Mouse (Mus musculus): Measurements from ENCODE around the gene Tgif2.
A peak's percentile ranks its signal among the peaks of the same experiment; 100 is the strongest.
"Not testable (repeated sequence)": the region's sequence is repeated elsewhere in the genome, so short reads cannot be mapped to it uniquely, and the experiment has no call there.

The Tgif2 gene

GRCm38 (mm10) chr2:156842711-156843110, 2.9 kb downstream of the Tgif2 start:
- no peak for DNase-seq (ENCODE audit: low spot score in 2 of 2)

DNA sequence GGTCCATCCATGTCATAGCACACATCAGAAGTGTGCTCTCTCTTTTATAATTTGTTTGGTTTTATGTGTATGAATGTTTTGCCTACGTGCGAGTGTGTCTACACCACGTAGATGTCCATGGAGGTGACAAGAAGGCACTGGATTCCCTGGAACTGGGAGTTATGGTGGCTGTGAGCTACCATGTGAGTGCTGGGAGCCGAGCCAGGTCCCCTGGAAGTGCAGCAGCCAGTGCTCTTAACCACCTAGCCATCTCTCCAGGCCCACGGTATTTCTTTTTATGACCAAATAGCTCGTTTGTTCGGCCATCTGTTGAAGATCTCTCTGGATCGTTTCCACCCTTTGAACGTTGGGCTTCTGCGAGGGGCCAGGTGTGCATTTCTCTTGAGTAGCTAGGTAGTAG, 3.5 kb downstream of the Tgif2 start:
- no peak for DNase-seq (ENCODE audit: low spot score in 2 of 2)

- no peak for DNase-seq (ENCODE audit: low spot score in 2 of 2)
These were observed 4.9 kb downstream of the Tgif2 start for GRCm38 (mm10) chr2:156844715-156845114.

GRCm38 (mm10) chr2:156847653-156848052, 7.8 kb downstream of the Tgif2 start:
- no peak for DNase-seq (ENCODE audit: low spot score in 2 of 2)

DNA sequence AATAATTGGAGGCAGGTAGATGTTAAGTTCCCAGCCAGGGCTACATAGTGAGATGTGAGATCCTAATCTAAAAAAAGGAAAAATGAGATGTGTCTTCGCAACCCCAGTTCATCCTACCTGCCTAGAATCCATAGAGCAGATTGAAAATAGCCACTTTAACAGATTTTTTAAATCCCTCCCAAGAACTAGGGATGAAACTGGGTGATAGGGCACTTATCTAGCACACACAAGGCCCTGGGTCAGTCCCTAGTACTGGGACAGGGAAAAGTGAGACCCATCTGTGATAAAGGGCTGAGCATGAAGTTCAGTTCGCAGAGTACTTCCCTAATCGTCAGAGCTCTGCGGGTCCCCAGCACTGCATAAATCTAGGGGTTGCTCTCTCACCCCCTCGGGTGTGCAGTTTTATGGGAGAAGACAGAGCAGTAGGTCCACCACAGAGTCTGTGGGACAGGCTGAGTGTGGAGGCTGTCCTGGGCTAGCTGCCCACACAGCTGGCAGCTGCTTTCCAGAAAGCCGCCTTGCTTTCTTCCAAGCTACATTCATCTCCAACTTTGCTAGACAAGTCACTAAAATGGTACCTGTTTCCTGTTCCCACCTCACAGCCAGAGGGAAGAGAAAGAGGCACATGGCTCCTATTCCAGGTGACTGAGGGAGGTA, 8.8 kb downstream of the Tgif2 start:
- DNase-seq (ENCODE audit: low spot score in 2 of 2), result no peak

- no peak for DNase-seq (ENCODE audit: low spot score in 2 of 2)
These were observed 10.7 kb downstream of the Tgif2 start for GRCm38 (mm10) chr2:156850505-156850904.

DNA sequence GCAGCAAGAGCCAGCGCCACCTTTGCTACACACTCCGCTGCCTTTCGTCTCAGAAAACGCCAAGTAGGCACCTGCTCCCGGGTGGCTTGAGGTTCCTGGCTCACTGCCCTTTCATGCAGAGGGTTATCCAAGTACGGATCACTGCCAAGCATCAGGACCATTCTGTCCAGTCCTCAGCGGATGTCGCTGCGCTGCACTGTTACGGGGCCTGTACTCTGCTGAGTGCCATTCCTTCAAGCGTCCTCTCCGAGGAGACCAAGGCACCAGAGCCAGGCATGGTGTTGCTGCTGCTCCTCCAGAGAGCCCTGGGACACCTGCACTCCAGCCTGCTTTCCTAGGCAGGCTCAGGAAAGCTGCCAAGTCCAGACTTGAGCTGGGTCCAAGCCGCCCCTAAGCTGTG, 13.8 kb downstream of the Tgif2 start:
- DNase-seq (ENCODE audit: low spot score in 2 of 2), result not testable (repeated sequence)

DNA sequence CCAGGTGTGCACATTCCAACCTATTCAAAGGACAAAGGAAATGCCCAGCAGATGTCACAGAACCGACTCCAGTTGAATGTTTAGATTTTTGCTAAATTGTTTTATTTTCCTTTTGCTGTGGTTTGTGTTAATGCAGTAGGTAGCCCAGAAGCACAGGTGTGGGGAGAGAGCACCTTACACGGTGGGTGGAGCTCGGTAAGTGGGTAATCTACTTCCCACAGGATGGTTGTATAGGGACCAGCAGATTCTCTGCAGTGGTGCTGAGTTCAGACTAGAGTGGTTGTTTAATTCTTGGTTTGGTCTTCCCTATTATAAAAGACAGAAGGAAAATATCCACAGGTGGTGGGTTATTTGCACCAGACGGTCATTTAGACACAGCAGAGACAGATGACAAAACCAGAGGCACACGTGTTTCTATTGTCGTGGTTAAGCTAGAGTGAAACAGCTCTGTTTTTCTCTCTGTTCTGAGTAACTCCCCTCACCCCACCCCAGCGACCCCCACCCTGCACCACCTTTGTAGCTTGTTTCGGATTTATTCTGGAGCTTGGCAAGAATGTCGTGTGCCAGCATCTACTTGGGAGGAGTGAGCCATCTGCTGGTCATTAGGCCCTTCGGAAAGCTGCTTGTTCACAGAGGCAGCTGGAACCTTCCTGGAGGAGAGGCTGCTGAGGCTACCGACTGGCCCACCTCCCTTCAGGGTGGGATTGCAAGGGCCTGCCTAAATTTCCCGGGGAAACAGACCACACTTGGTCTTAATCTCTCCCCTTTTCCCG, 14.4 kb downstream of the Tgif2 start:
- not testable (repeated sequence) for DNase-seq (ENCODE audit: low spot score in 2 of 2)

GRCm38 (mm10) chr2:156856311-156856710, 16.5 kb downstream of the Tgif2 start:
- no peak for DNase-seq (ENCODE audit: low spot score in 2 of 2)

DNA sequence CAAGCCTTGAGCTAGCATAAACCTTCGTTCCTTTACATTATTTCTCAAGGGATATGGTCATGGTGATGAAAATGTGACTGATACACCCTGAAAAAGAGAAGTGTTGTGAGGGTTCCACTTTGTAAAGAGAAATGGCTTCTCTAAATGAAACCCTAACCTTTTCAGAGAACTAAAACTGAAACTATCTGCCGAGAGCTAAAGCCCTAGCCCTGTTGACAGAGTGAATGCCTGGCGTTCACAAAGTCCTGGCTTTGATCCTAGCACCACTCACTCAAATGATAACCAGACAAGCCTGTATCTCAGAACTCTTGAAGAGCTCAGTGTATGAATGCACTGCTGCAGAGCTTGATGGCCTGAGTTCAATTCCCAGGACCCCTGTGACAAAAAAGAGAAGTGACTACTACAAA, 17.6 kb downstream of the Tgif2 start:
- no peak for DNase-seq (ENCODE audit: low spot score in 2 of 2)

DNA sequence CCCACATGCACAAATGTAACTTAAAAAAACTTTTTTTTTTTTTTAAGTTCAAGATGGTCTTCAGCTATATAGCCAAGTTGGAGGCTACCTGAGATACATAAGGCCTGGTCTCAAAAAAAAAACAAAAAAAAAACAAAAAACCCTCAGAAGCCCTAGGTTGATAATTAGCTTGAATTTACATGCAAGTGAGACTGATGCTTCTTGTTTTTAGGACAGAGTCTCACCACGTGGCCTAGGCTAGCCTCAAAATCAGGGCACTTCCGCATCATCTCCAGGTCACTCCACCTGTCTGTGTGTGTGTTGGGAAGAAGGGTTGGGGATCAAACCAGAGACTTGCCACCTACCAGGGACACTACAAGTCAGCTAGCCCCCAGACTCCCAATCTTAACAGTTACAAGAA, 18.0 kb downstream of the Tgif2 start, which contains the start of gene 4930518I15Rik:
4930518I15Rik (minus strand) TSS at position 112 of the 400 bp plus-strand sequence.
- DNase-seq (ENCODE audit: low spot score in 2 of 2), result no peak

- no peak for DNase-seq (ENCODE audit: low spot score in 2 of 2)
These were observed 18.9 kb downstream of the Tgif2 start for GRCm38 (mm10) chr2:156858671-156859070.

DNA sequence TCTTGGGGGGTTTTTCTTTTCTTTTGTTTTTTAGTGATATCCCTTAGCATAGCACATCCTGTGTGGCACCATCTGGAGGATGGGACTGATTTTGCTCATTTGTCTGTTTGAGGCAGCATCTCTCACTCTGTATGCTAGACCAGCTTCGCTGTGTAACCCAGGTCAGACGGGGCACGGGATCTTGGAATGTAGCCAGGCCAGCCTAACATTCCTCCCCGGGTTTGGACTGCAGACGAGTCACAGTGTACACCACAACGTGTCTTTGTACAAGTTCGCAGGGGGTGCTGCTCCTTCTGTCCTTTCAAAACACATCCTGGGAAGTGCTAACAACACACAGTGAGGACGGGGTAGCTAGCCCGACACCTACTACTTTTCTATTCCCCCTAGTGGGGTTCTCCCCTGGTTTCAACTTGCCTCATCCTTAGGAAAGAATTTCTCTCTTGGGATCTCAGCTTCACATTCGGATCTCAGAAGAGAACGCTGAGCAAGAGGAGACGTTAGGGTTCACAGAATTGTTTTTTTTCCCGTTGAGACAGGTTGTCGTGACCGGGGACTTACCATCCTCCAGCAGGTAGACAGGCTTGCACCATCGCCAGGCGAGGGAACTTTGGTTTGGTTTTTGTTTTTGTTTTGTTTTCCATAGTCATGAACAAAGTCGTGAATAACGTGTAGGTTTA, 22.4 kb downstream of the Tgif2 start:
- DNase-seq (ENCODE audit: low spot score in 2 of 2), result peak; percentile 28 to 39

- DNase-seq (ENCODE audit: low spot score in 2 of 2), result peak; percentile 97 to 98
These were observed 23.1 kb downstream of the Tgif2 start, which contains the start of gene Rab5if for GRCm38 (mm10) chr2:156862772-156863486. Rab5if (plus strand) TSS chr2:156863128.

DNA sequence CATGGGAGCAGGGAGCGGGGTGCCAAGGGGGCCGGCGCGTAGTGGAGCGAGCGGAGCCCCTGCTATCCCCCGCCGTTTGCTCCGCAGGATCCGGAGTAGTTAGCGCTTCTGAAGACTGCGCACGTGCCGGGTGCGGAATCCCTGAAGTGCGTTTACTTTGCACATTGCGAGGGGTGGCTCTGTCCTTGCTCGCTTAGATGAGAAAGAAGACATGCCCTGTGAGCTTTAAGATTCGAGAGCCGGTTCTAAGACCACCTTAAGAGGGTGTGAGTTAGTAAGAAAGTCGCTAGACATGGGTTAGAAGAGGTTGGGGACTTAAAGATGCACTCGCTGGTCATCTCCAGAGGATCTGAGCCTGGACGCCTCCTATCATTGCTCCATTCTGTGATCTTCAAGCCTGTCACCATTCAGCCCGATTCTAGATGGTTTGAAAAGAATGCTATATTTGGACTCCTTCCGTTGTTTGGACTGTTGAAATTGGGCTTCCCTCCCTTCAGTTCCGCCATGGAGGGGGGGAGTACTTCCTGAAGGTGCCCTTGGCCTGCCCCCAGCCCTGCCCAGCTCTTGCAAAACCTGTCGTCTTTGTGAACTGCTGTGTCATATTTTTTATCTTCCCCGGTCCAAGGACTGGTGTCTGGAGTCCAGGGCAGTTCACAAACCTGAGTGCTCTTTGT, 23.8 kb downstream of the Tgif2 start:
- peak in 1 of 2 experiments; percentile 26 for DNase-seq (ENCODE audit: low spot score in 2 of 2)

GRCm38 (mm10) chr2:156864481-156864880, 24.7 kb downstream of the Tgif2 start:
- no peak for DNase-seq (ENCODE audit: low spot score in 2 of 2)

- no peak for DNase-seq (ENCODE audit: low spot score in 2 of 2)
These were observed 29.2 kb downstream of the Tgif2 start for GRCm38 (mm10) chr2:156868994-156869393.

- DNase-seq (ENCODE audit: low spot score in 2 of 2), result no peak
These were observed 29.7 kb downstream of the Tgif2 start for GRCm38 (mm10) chr2:156869554-156869953.

GRCm38 (mm10) chr2:156870519-156870918, 30.7 kb downstream of the Tgif2 start:
- no peak for DNase-seq (ENCODE audit: low spot score in 2 of 2)

DNA sequence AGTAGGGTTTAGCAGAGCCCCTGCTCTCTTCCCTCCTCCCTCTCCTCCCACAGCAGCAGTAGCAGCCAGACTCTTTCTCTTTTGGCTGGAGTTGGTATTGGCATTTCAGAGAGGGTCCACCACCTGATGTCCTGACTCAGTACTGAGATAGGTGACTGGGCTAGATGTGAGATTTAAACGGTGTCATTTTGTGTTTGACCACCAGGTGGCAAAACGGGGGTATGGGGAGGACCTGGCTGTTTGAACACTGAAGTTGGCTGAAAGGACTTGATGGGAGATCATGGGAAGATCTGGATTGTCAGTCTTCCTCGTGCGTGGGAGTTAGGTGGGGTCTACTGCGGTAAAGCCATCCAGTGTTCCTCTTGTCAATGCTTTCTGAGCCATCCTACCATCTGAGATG, 33.8 kb downstream of the Tgif2 start:
- peak; percentile 34 to 70 for DNase-seq (ENCODE audit: low spot score in 2 of 2)

DNA sequence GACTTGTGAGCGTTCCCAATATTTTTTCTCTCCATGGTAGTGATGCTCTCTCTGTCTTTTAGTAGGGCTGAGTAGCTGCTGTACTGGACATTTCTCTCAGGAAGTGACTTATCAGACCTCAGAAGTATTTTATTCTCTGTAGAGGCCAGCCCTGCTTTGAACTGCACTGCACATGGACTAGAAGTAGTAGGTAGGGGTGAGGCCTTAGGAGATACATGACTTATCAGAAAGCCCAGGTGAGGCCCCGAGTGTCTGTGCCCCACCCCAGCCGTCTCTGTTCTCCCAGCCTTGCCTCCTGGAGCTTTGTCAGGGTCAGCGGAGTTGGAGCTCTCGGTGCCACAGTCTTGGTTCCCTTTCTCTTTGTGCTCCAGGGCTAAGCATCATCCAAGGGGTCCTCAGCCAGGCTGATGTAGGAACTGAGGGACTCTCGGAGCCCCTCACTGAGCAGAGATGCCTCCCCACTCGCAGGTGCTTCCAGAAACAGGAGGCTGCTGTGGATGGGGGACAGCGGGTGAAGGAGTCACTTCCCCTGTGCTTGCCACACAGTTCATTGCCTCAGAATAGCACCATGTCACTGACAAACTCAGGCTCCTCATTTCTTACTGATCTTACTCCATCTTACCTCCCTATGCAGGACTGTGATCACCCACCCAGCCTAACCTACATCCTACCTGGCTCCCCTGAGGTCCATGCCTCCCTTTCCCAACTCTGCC, 34.4 kb downstream of the Tgif2 start:
- DNase-seq (ENCODE audit: low spot score in 2 of 2), result no peak

Measured in thymus, postnatal 10 days (tissue).